In genomic region chr3:98630152-98630551, GRCm38 (mm10) we compare ENCODE assay signal across 26 mouse cellular contexts. TPM values are rescaled to one million over a fixed set of nuclear protein-coding genes. Genes with fewer than 3 reads are reported as not detected.
A peak's percentile ranks its signal among the peaks of the same experiment; 100 is the strongest.
DNase-seq lines count a peak whose midpoint lies in the region; ATAC-seq and TF ChIP-seq lines count a peak whose summit lies in the region.
"Had no signal": no experiment of that assay in that cellular context is flagged by ENCODE, and none has a peak within 500 bp of the region (broad histone marks: within the 10 kb centered on the region; RNA-seq: fewer than 3 reads in every experiment).

Hsd3b5 (minus strand) TSS chr3:98630252.

- DNase-seq in liver, adult 2 months (ENCODE audit: extremely low read depth, low read depth, low spot score) = no peak
- no peak for DNase-seq in liver, embryonic 11.5 days (ENCODE audit: low spot score)
- DNase-seq in liver = no peak
- DNase-seq in liver, postnatal 0 days = no peak
- DNase-seq: adrenal gland, adult 2 months; adrenal gland, adult 8-10 months; adrenal gland, postnatal 10 days; adrenal gland, postnatal 14 days; adrenal gland, postnatal 25 days; adrenal gland, postnatal 36 days; B cell, adult 2 months; cerebellum, adult 11 months; cerebellum, adult 11-12 months; cerebellum, adult 18-20 months had no signal

- H3K9ac ChIP-seq in liver, adult 2 months (ENCODE audit: low read depth, low read length) = peak within 1 kb of the TSS; percentile 47
- no peak within 1 kb of the TSS for H3K9ac ChIP-seq in liver, embryonic 11.5 days (ENCODE audit: low read depth, low read length)
- no peak within 1 kb of the TSS for H3K9ac ChIP-seq in liver, embryonic 16.5 days (ENCODE audit: low read depth, low read length)
- H3K9ac ChIP-seq in liver, postnatal 0 days (replicated peaks) = no peak within 1 kb of the TSS
- no peak within 1 kb of the TSS for H3K9ac ChIP-seq in liver, embryonic 12.5 days

- H3K9me3 ChIP-seq in liver, embryonic 11.5 days (ENCODE audit: control insufficient read depth, low read length) = no peaks in the 10 kb centered on the region
- no peaks in the 10 kb centered on the region for H3K9me3 ChIP-seq in liver, embryonic 16.5 days (replicated peaks; ENCODE audit: control insufficient read depth, low read length)
- no peaks in the 10 kb centered on the region for H3K9me3 ChIP-seq in liver, postnatal 0 days (ENCODE audit: low read length)
- H3K9me3 ChIP-seq in liver, embryonic 12.5 days (replicated peaks) = no peaks in the 10 kb centered on the region

- H3K4me2 ChIP-seq in liver, embryonic 11.5 days = no peak within 1 kb of the TSS
- no peak within 1 kb of the TSS for H3K4me2 ChIP-seq in liver, embryonic 16.5 days (ENCODE audit: low read depth, low read length)
- H3K4me2 ChIP-seq in liver, postnatal 0 days (ENCODE audit: low read depth, low read length) = no peak within 1 kb of the TSS
- no peak within 1 kb of the TSS for H3K4me2 ChIP-seq in liver, embryonic 12.5 days

- no peak for TF ChIP-seq EP300 in liver, postnatal 0 days (IDR thresholded peaks at IDR 0.05; ENCODE audit: low read depth)

- no peaks in the 10 kb centered on the region for H3K27me3 ChIP-seq in liver, adult 2 months (ENCODE audit: control insufficient read depth, insufficient read depth, low read length)
- no peaks in the 10 kb centered on the region for H3K27me3 ChIP-seq in liver, embryonic 11.5 days (replicated peaks; ENCODE audit: control insufficient read depth, insufficient read depth, low read length)
- H3K27me3 ChIP-seq in liver, embryonic 16.5 days (ENCODE audit: control insufficient read depth, insufficient read depth, low read depth, low read length) = no peaks in the 10 kb centered on the region
- H3K27me3 ChIP-seq in liver, postnatal 0 days (ENCODE audit: insufficient read depth, low read length) = no peaks in the 10 kb centered on the region
- no peaks in the 10 kb centered on the region for H3K27me3 ChIP-seq in liver, embryonic 12.5 days (replicated peaks)

- H3K79me2 ChIP-seq in liver, adult 2 months (ENCODE audit: control insufficient read depth, insufficient read depth, low read length) = 0 out of 2 replicates have a peak, but pooled peaks cover 3% of the 10 kb centered on the region

- no peak for TF ChIP-seq CTCF in liver, adult 2 months (IDR thresholded peaks at IDR 0.05; ENCODE audit: low read depth, low read length)
- no peak for TF ChIP-seq CTCF in liver, postnatal 0 days (IDR thresholded peaks at IDR 0.05; ENCODE audit: low read depth)

- no peak for TF ChIP-seq POLR2A in liver, adult 2 months (IDR thresholded peaks at IDR 0.05; ENCODE audit: extremely low read depth, insufficient read depth, low read length)

- H3K27ac ChIP-seq in liver, adult 2 months (replicated peaks; ENCODE audit: insufficient read depth, low read depth, low read length) = peak within 1 kb of the TSS; percentile 100
- no peak within 1 kb of the TSS for H3K27ac ChIP-seq in liver, embryonic 11.5 days (ENCODE audit: low read depth, low read length)
- peak within 1 kb of the TSS; percentile 38; the same call in 1 of the 2 replicates for H3K27ac ChIP-seq in liver, embryonic 16.5 days (ENCODE audit: low read length)
- H3K27ac ChIP-seq in liver, postnatal 0 days (ENCODE audit: low read depth) = peak within 1 kb of the TSS; percentile 91
- H3K27ac ChIP-seq in liver, embryonic 12.5 days = no peak within 1 kb of the TSS

- no peak for ATAC-seq in liver, embryonic 11.5 days (replicated peaks; ENCODE audit: low FRiP score)
- no peak for ATAC-seq in liver, embryonic 16.5 days (ENCODE audit: low read depth)
- no peak for ATAC-seq in liver, postnatal 0 days
- ATAC-seq in liver, embryonic 12.5 days = no peak
- ATAC-seq: activated CD4-positive, CD25-positive, alpha-beta regulatory T cell, adult 4 months; CD4-positive, CD25-positive, alpha-beta regulatory T cell, adult 4 months; Patski had no signal

- no peak within 1 kb of the TSS for H3K4me3 ChIP-seq in liver, adult 2 months (ENCODE audit: insufficient read depth, low read depth, low read length)
- H3K4me3 ChIP-seq in liver, embryonic 11.5 days (ENCODE audit: low read depth, low read length) = no peak within 1 kb of the TSS
- no peak within 1 kb of the TSS for H3K4me3 ChIP-seq in liver, embryonic 16.5 days (ENCODE audit: low read depth, low read length)
- H3K4me3 ChIP-seq in liver, postnatal 0 days (ENCODE audit: low read depth, low read length) = no peak within 1 kb of the TSS
- H3K4me3 ChIP-seq in liver, embryonic 12.5 days = no peak within 1 kb of the TSS

- peaks cover 29% of the 10 kb centered on the region for H3K4me1 ChIP-seq in liver, adult 2 months (ENCODE audit: control insufficient read depth, insufficient read depth, low read length)
- no peaks in the 10 kb centered on the region for H3K4me1 ChIP-seq in liver, embryonic 11.5 days (replicated peaks; ENCODE audit: control insufficient read depth, insufficient read depth, low read length)
- no peaks in the 10 kb centered on the region for H3K4me1 ChIP-seq in liver, embryonic 16.5 days (ENCODE audit: control insufficient read depth, low read depth, low read length)
- H3K4me1 ChIP-seq in liver, postnatal 0 days (ENCODE audit: insufficient read depth) = no peaks in the 10 kb centered on the region
- H3K4me1 ChIP-seq in liver, embryonic 12.5 days = no peaks in the 10 kb centered on the region

- H3K36me3 ChIP-seq in liver, adult 2 months (ENCODE audit: control insufficient read depth, insufficient read depth, low read length) = peaks cover 49% of the 10 kb centered on the region
- H3K36me3 ChIP-seq in liver, embryonic 11.5 days (ENCODE audit: control insufficient read depth, insufficient read depth, low read length) = no peaks in the 10 kb centered on the region
- H3K36me3 ChIP-seq in liver, embryonic 16.5 days (ENCODE audit: control insufficient read depth, insufficient read depth) = no peaks in the 10 kb centered on the region
- H3K36me3 ChIP-seq in liver, postnatal 0 days (replicated peaks; ENCODE audit: insufficient read depth, low read length) = no peaks in the 10 kb centered on the region
- no peaks in the 10 kb centered on the region for H3K36me3 ChIP-seq in liver, embryonic 12.5 days
- H3K36me3 ChIP-seq: G1E had no signal

RNA-seq across cellular contexts. Expression of gene Hsd3b5, which starts in this region (rescaled TPM):
- 2.6 and 20.0 TPM in 2 replicates for total RNA-seq in liver, adult 2 months (2014; rRNA removed)
- 2.4 and 24.1 TPM in 2 replicates for polyA plus RNA-seq in liver, adult 2 months (2012; rRNA removed)
- not detected in 2 replicates for polyA plus RNA-seq in liver, embryonic 11.5 days (2014; fragmentation: Nextera tagmentation; extraction: Ambion mirVana)
- polyA plus RNA-seq in liver, embryonic 16.5 days (2015; fragmentation: Nextera tagmentation; extraction: Ambion mirVana) = 0.09 TPM in 1 of 2 replicates, not detected in the other
- polyA plus RNA-seq in liver, postnatal 0 days (2015; fragmentation: Nextera tagmentation; extraction: Ambion mirVana) = 0.36 and 0.49 TPM in 2 replicates
- polyA plus RNA-seq in liver, embryonic 12.5 days (2016; fragmentation: Nextera tagmentation; extraction: Ambion mirVana) = 0.07 TPM in 1 of 2 replicates, not detected in the other
- total RNA-seq: adrenal gland, adult 18-20 months; adrenal gland, adult 2 months; adrenal gland, adult 8-10 months; adrenal gland, postnatal 25 days; adrenal gland, postnatal 36 days; CH12.LX; ES-E14; MEL had no signal
- polyA plus RNA-seq: activated CD4-positive, CD25-positive, alpha-beta regulatory T cell, adult 4 months; adrenal gland, adult 2 months; brain, embryonic 14.5 days; C2C12; CD4-positive, CD25-positive, alpha-beta regulatory T cell, adult 4 months; G1E; Patski had no signal

Comparison
In these comparisons a context has a peak if more than half of its experiments do, and no peak if none do; other contexts are left out.
1. H3K27ac ChIP-seq: peak in liver, adult 2 months (single experiment), liver, embryonic 16.5 days (single experiment) and liver, postnatal 0 days (single experiment); none in liver, embryonic 11.5 days (single experiment) and liver, embryonic 12.5 days (single experiment).